Mouse (Mus musculus): ENCODE results near the gene Smarca2. TPM values are rescaled to one million over a fixed set of nuclear protein-coding genes. Genes with fewer than 3 reads are reported as not detected.

Gene Smarca2
- polyA plus RNA-seq, 1 experiment from 2014 or later = 53.4 TPM

- no peak overlapping the region for H3K4me2 ChIP-seq (ENCODE audit: low read depth, low read length)
- H3K9me3 ChIP-seq (replicated peaks; ENCODE audit: control insufficient read depth, low read length) = no peaks in the 10 kb centered on the region
- no peaks in the 10 kb centered on the region; the same call in 1 of the 2 replicates for H3K36me3 ChIP-seq (replicated peaks; ENCODE audit: control insufficient read depth, insufficient read depth, low read depth, low read length)
- H3K4me1 ChIP-seq (ENCODE audit: control insufficient read depth, insufficient read depth, low read length) = no peaks in the 10 kb centered on the region
- no peak overlapping the region for H3K4me3 ChIP-seq (ENCODE audit: low read depth, low read length)
- H3K27ac ChIP-seq (replicated peaks; ENCODE audit: low read depth, low read length) = no peak overlapping the region
- ATAC-seq (replicated peaks; ENCODE audit: insufficient number of reproducible peaks, low FRiP score, low TSS enrichment, low read depth) = no peak
- peak; percentile 12 for DNase-seq (ENCODE audit: low spot score)
- no peak overlapping the region for H3K9ac ChIP-seq (replicated peaks; ENCODE audit: low read length)
- no peaks in the 10 kb centered on the region for H3K27me3 ChIP-seq (ENCODE audit: control insufficient read depth, insufficient read depth, low read length)
- 53% methylated on average over 3 of the region's 3 CpGs for WGBS
These were observed 74.8 kb downstream of the Smarca2 start for GRCm38 (mm10) chr19:26679674-26680073.

- 92% methylated on average over 8 of the region's 8 CpGs for WGBS
- H3K4me2 ChIP-seq (ENCODE audit: low read depth, low read length) = no peak overlapping the region
- H3K36me3 ChIP-seq (replicated peaks; ENCODE audit: control insufficient read depth, insufficient read depth, low read depth, low read length) = no peaks in the 10 kb centered on the region; the same call in 1 of the 2 replicates
- no peak for ATAC-seq (replicated peaks; ENCODE audit: insufficient number of reproducible peaks, low FRiP score, low TSS enrichment, low read depth)
- no peak overlapping the region for H3K4me3 ChIP-seq (ENCODE audit: low read depth, low read length)
- no peaks in the 10 kb centered on the region for H3K9me3 ChIP-seq (replicated peaks; ENCODE audit: control insufficient read depth, low read length)
- H3K4me1 ChIP-seq (ENCODE audit: control insufficient read depth, insufficient read depth, low read length) = no peaks in the 10 kb centered on the region
- DNase-seq (ENCODE audit: low spot score) = no peak
- H3K27me3 ChIP-seq (ENCODE audit: control insufficient read depth, insufficient read depth, low read length) = no peaks in the 10 kb centered on the region
- no peak overlapping the region for H3K9ac ChIP-seq (replicated peaks; ENCODE audit: low read length)
- no peak overlapping the region for H3K27ac ChIP-seq (replicated peaks; ENCODE audit: low read depth, low read length)
These were observed 76.7 kb downstream of the Smarca2 start for GRCm38 (mm10) chr19:26681549-26681948.

DNA sequence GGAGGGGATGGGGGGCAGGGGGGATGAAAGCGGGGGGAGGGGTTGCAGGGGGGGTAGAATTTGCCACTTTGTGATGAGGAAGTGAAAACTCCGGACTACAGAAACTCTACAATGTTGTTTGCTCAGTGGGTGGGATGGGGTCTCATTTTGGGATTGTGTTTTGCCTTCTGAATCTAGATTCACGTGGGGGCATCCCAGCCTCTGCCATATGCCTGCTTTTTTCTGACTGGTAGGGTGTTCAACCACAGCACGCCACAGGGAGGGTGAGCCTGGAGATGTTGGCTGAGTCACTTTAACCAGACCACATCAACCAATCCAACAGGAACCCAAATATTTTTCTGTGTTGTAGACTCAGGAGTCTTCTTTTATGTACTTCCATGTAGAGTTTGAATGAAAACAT lies 77.3 kb downstream of the Smarca2 start:
- no peak for ATAC-seq (replicated peaks; ENCODE audit: insufficient number of reproducible peaks, low FRiP score, low TSS enrichment, low read depth)
- no peaks in the 10 kb centered on the region for H3K9me3 ChIP-seq (replicated peaks; ENCODE audit: control insufficient read depth, low read length)
- H3K4me3 ChIP-seq (ENCODE audit: low read depth, low read length) = no peak overlapping the region
- no peaks in the 10 kb centered on the region; the same call in 1 of the 2 replicates for H3K36me3 ChIP-seq (replicated peaks; ENCODE audit: control insufficient read depth, insufficient read depth, low read depth, low read length)
- H3K4me1 ChIP-seq (ENCODE audit: control insufficient read depth, insufficient read depth, low read length) = no peaks in the 10 kb centered on the region
- H3K4me2 ChIP-seq (ENCODE audit: low read depth, low read length) = no peak overlapping the region
- H3K27me3 ChIP-seq (ENCODE audit: control insufficient read depth, insufficient read depth, low read length) = no peaks in the 10 kb centered on the region
- no peak overlapping the region for H3K9ac ChIP-seq (replicated peaks; ENCODE audit: low read length)
- no peak overlapping the region for H3K27ac ChIP-seq (replicated peaks; ENCODE audit: low read depth, low read length)
- WGBS = 87% methylated on average over 4 of the region's 4 CpGs
- no peak for DNase-seq (ENCODE audit: low spot score)

GRCm38 (mm10) chr19:26682731-26683130 lies 77.9 kb downstream of the Smarca2 start:
- Histone ChIP-seq H3K9me3 (replicated peaks; ENCODE audit: control insufficient read depth, low read length) (no peaks in the 10 kb centered on the region), H3K36me3 (replicated peaks; ENCODE audit: control insufficient read depth, insufficient read depth, low read depth, low read length) (no peaks in the 10 kb centered on the region; the same call in 1 of the 2 replicates), H3K4me3 (ENCODE audit: low read depth, low read length) (no peak overlapping the region), H3K4me2 (ENCODE audit: low read depth, low read length) (no peak overlapping the region), H3K27ac (replicated peaks; ENCODE audit: low read depth, low read length) (no peak overlapping the region), H3K9ac (replicated peaks; ENCODE audit: low read length) (no peak overlapping the region), H3K27me3 (ENCODE audit: control insufficient read depth, insufficient read depth, low read length) (no peaks in the 10 kb centered on the region), H3K4me1 (ENCODE audit: control insufficient read depth, insufficient read depth, low read length) (no peaks in the 10 kb centered on the region)
- no peak for DNase-seq (ENCODE audit: low spot score)
- no peak for ATAC-seq (replicated peaks; ENCODE audit: insufficient number of reproducible peaks, low FRiP score, low TSS enrichment, low read depth)
- WGBS = 86% methylated on average over 2 of the region's 2 CpGs

DNA sequence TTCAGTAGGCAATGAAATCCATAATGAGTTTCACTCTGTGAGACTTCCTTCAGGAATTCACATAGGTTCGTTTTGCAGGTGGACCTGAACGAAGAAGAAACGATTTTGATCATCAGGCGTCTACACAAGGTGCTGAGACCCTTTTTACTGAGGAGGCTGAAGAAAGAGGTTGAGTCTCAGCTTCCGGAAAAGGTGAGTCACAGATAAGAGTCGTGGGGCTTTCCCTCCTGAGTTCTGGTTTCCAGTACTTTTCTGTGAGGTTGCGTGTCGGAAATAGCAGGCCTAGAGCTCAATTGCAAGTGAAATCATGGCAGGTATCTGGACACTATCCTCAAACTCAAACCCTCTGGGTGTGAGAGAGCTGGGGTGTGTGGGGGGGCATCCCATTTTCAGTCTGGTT lies 78.9 kb downstream of the Smarca2 start:
- ATAC-seq (replicated peaks; ENCODE audit: insufficient number of reproducible peaks, low FRiP score, low TSS enrichment, low read depth) = no peak
- 94% methylated on average over 8 of the region's 8 CpGs for WGBS

GRCm38 (mm10) chr19:26690516-26690915 lies 85.7 kb downstream of the Smarca2 start:
- no peaks in the 10 kb centered on the region for H3K9me3 ChIP-seq (replicated peaks; ENCODE audit: control insufficient read depth, low read length)
- ATAC-seq (replicated peaks; ENCODE audit: insufficient number of reproducible peaks, low FRiP score, low TSS enrichment, low read depth) = no peak
- WGBS = 68% methylated on average over 4 of the region's 4 CpGs
- H3K27me3 ChIP-seq (ENCODE audit: control insufficient read depth, insufficient read depth, low read length) = no peaks in the 10 kb centered on the region
- no peak overlapping the region for H3K27ac ChIP-seq (replicated peaks; ENCODE audit: low read depth, low read length)
- H3K4me2 ChIP-seq (ENCODE audit: low read depth, low read length) = no peak overlapping the region
- no peaks in the 10 kb centered on the region for H3K4me1 ChIP-seq (ENCODE audit: control insufficient read depth, insufficient read depth, low read length)
- DNase-seq (ENCODE audit: low spot score) = no peak
- H3K9ac ChIP-seq (replicated peaks; ENCODE audit: low read length) = no peak overlapping the region
- no peaks in the 10 kb centered on the region for H3K36me3 ChIP-seq (replicated peaks; ENCODE audit: control insufficient read depth, insufficient read depth, low read depth, low read length)
- no peak overlapping the region for H3K4me3 ChIP-seq (ENCODE audit: low read depth, low read length)

More for the DNA sequence above, 78.9 kb downstream of the Smarca2 start:
- no peaks in the 10 kb centered on the region; the same call in 1 of the 2 replicates for H3K36me3 ChIP-seq (replicated peaks; ENCODE audit: control insufficient read depth, insufficient read depth, low read depth, low read length)
- no peak overlapping the region for H3K4me2 ChIP-seq (ENCODE audit: low read depth, low read length)
- DNase-seq (ENCODE audit: low spot score) = no peak
- H3K9ac ChIP-seq (replicated peaks; ENCODE audit: low read length) = no peak overlapping the region
- no peak overlapping the region for H3K27ac ChIP-seq (replicated peaks; ENCODE audit: low read depth, low read length)
- no peaks in the 10 kb centered on the region for H3K9me3 ChIP-seq (replicated peaks; ENCODE audit: control insufficient read depth, low read length)
- no peak overlapping the region for H3K4me3 ChIP-seq (ENCODE audit: low read depth, low read length)
- no peaks in the 10 kb centered on the region for H3K27me3 ChIP-seq (ENCODE audit: control insufficient read depth, insufficient read depth, low read length)
- no peaks in the 10 kb centered on the region for H3K4me1 ChIP-seq (ENCODE audit: control insufficient read depth, insufficient read depth, low read length)

- no peak overlapping the region for H3K4me2 ChIP-seq (ENCODE audit: low read depth, low read length)
- H3K4me1 ChIP-seq (ENCODE audit: control insufficient read depth, insufficient read depth, low read length) = no peaks in the 10 kb centered on the region
- no peak for ATAC-seq (replicated peaks; ENCODE audit: insufficient number of reproducible peaks, low FRiP score, low TSS enrichment, low read depth)
- no peak overlapping the region for H3K9ac ChIP-seq (replicated peaks; ENCODE audit: low read length)
- 46% methylated on average over 4 of the region's 4 CpGs for WGBS
- H3K9me3 ChIP-seq (replicated peaks; ENCODE audit: control insufficient read depth, low read length) = no peaks in the 10 kb centered on the region
- H3K4me3 ChIP-seq (ENCODE audit: low read depth, low read length) = no peak overlapping the region
- no peaks in the 10 kb centered on the region for H3K27me3 ChIP-seq (ENCODE audit: control insufficient read depth, insufficient read depth, low read length)
- H3K27ac ChIP-seq (replicated peaks; ENCODE audit: low read depth, low read length) = no peak overlapping the region
- no peak for DNase-seq (ENCODE audit: low spot score)
- H3K36me3 ChIP-seq (replicated peaks; ENCODE audit: control insufficient read depth, insufficient read depth, low read depth, low read length) = no peaks in the 10 kb centered on the region
These were observed 92.3 kb downstream of the Smarca2 start for GRCm38 (mm10) chr19:26697107-26697506.

DNA sequence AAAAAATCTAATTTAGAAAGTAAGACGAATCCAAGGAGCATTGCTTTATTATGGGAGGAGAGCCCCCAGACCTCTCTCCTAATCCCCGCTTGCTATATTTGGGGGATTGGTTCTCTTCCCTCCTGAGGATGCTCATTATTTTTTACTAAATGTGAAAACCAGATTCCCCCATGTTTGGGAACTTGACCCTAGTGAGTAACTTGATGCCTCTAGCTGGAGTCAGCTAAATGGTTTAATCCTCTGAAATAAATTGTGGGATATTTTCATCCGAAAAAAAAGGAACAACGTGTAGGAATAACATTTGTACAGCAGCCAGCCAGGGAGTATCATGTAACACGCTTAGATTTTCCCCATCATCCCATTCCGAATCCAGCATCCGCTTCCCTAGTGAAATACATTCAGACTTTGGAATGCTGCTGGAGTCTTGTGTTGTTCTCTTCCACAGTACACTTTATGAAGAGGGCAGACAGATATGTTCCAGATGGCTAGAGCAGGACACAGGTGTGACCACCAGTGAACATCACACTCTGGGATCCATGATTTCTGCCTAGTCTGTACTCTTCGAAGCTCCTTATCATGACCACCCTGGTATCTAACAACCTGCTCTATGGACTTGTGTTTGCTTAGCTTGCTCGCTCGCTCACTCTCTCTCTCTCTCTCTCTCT lies 99.8 kb downstream of the Smarca2 start:
- Histone ChIP-seq H3K27ac (replicated peaks; ENCODE audit: low read depth, low read length) (no peak overlapping the region), H3K36me3 (replicated peaks; ENCODE audit: control insufficient read depth, insufficient read depth, low read depth, low read length) (no peaks in the 10 kb centered on the region)
- ATAC-seq (replicated peaks; ENCODE audit: insufficient number of reproducible peaks, low FRiP score, low TSS enrichment, low read depth) = peak; percentile 34

More for the DNA sequence above, 99.8 kb downstream of the Smarca2 start:
- 49% methylated on average over 10 of the region's 10 CpGs for WGBS
- peak; percentile 69 for DNase-seq (ENCODE audit: low spot score)
- Histone ChIP-seq H3K9me3 (replicated peaks; ENCODE audit: control insufficient read depth, low read length) (no peaks in the 10 kb centered on the region), H3K4me3 (ENCODE audit: low read depth, low read length) (no peak overlapping the region), H3K4me1 (ENCODE audit: control insufficient read depth, insufficient read depth, low read length) (no peaks in the 10 kb centered on the region), H3K9ac (replicated peaks; ENCODE audit: low read length) (no peak overlapping the region), H3K4me2 (ENCODE audit: low read depth, low read length) (no peak overlapping the region), H3K27me3 (ENCODE audit: control insufficient read depth, insufficient read depth, low read length) (no peaks in the 10 kb centered on the region)
